Mouse (Mus musculus): ENCODE data around the gene Sesn1.

The Sesn1 gene

GRCm38 (mm10) chr10:41819307-41819706, 9.6 kb downstream of the Sesn1 start:
- in situ Hi-C loops (cut with MboI, MseI) = loop anchor here in 1 of 2 experiments (25.0 kb wide), 1 partner anchor 668 kb away; the partner anchor contains the start of gene Afg1l

GRCm38 (mm10) chr10:41820401-41820800, 10.7 kb downstream of the Sesn1 start:
- in situ Hi-C loops (cut with MboI, MseI) = loop anchor here in 1 of 2 experiments (25.0 kb wide), 1 partner anchor 667 kb away; the partner anchor contains the start of gene Afg1l

GRCm38 (mm10) chr10:41821171-41821570, 11.4 kb downstream of the Sesn1 start:
- in situ Hi-C loops (cut with MboI, MseI) = loop anchor here in 1 of 2 experiments (25.0 kb wide), 1 partner anchor 666 kb away; the partner anchor contains the start of gene Afg1l

- in situ Hi-C loops (cut with MboI, MseI) = loop anchor here in 1 of 2 experiments (25.0 kb wide), 1 partner anchor 665 kb away; the partner anchor contains the start of gene Afg1l
Measured at GRCm38 (mm10) chr10:41822573-41823281, 13.0 kb downstream of the Sesn1 start.

- in situ Hi-C loops (cut with MboI, MseI) = loop anchor here in 1 of 2 experiments (25.0 kb wide), 1 partner anchor 664 kb away; the partner anchor contains the start of gene Afg1l
Measured at GRCm38 (mm10) chr10:41823282-41823675, 13.5 kb downstream of the Sesn1 start.

GRCm38 (mm10) chr10:41823916-41824315, 14.2 kb downstream of the Sesn1 start:
- in situ Hi-C loops (cut with MboI, MseI) = loop anchor here in 1 of 2 experiments (25.0 kb wide), 1 partner anchor 663 kb away; the partner anchor contains the start of gene Afg1l

- in situ Hi-C loops (cut with MboI, MseI) = loop anchor here in 1 of 2 experiments (5.0 kb wide), 1 partner anchor 472 kb away; no protein-coding TSS in a partner anchor
Measured at GRCm38 (mm10) chr10:41825041-41825440, 15.3 kb downstream of the Sesn1 start.

- in situ Hi-C loops (cut with MboI, MseI) = loop anchor here in 1 of 2 experiments (5.0 kb wide), 1 partner anchor 471 kb away; no protein-coding TSS in a partner anchor
Measured at GRCm38 (mm10) chr10:41825996-41826395, 16.3 kb downstream of the Sesn1 start.

- in situ Hi-C loops (cut with MboI, MseI) = loop anchor here in 1 of 2 experiments (5.0 kb wide), 1 partner anchor 471 kb away; no protein-coding TSS in a partner anchor
Measured at GRCm38 (mm10) chr10:41826526-41827116, 16.9 kb downstream of the Sesn1 start.

- in situ Hi-C loops (cut with MboI, MseI) = loop anchor here in 1 of 2 experiments (5.0 kb wide), 1 partner anchor 470 kb away; no protein-coding TSS in a partner anchor
Measured at GRCm38 (mm10) chr10:41827784-41828183, 18.0 kb downstream of the Sesn1 start.

GRCm38 (mm10) chr10:41829191-41829590, 19.5 kb downstream of the Sesn1 start:
- in situ Hi-C loops (cut with MboI, MseI) = loop anchor here in 1 of 2 experiments (5.0 kb wide), 1 partner anchor 468 kb away; no protein-coding TSS in a partner anchor

- in situ Hi-C loops (cut with MboI, MseI) = loop anchor here (5.0 to 10.0 kb wide), 7 partner anchors 42 to 467 kb away; no protein-coding TSS in a partner anchor
Measured at GRCm38 (mm10) chr10:41829980-41830379, 20.2 kb downstream of the Sesn1 start.

- in situ Hi-C loops (cut with MboI, MseI) = loop anchor here (5.0 to 10.0 kb wide), 6 partner anchors 42 to 462 kb away; no protein-coding TSS in a partner anchor
Measured at GRCm38 (mm10) chr10:41830445-41830844, 20.7 kb downstream of the Sesn1 start.

- in situ Hi-C loops (cut with MboI, MseI) = loop anchor here (5.0 to 10.0 kb wide), 6 partner anchors 41 to 461 kb away; no protein-coding TSS in a partner anchor
Measured at GRCm38 (mm10) chr10:41830851-41831522, 21.3 kb downstream of the Sesn1 start.

GRCm38 (mm10) chr10:41832191-41832590, 22.5 kb downstream of the Sesn1 start:
- in situ Hi-C loops (cut with MboI, MseI) = loop anchor here (5.0 to 10.0 kb wide), 6 partner anchors 40 to 460 kb away; no protein-coding TSS in a partner anchor

- in situ Hi-C loops (cut with MboI, MseI) = loop anchor here (5.0 to 10.0 kb wide), 6 partner anchors 38 to 458 kb away; no protein-coding TSS in a partner anchor
Measured at GRCm38 (mm10) chr10:41834131-41834530, 24.4 kb downstream of the Sesn1 start.

- in situ Hi-C loops (cut with MboI, MseI) = loop anchor here in 1 of 2 experiments (10.0 kb wide), 3 partner anchors 86 to 186 kb away; no protein-coding TSS in a partner anchor
Measured at GRCm38 (mm10) chr10:41838911-41839310, 29.2 kb downstream of the Sesn1 start.

- in situ Hi-C loops (cut with MboI, MseI) = no loop called here
Measured at GRCm38 (mm10) chr10:41847737-41848136, 38.0 kb downstream of the Sesn1 start.

- in situ Hi-C loops (cut with MboI, MseI) = no loop called here
Measured at GRCm38 (mm10) chr10:41848721-41849120, 39.0 kb downstream of the Sesn1 start.

- in situ Hi-C loops (cut with MboI, MseI) = loop anchor here in 1 of 2 experiments (10.0 kb wide), 1 partner anchor 1035 kb away; no protein-coding TSS in a partner anchor
Measured at GRCm38 (mm10) chr10:41859820-41860219, 50.1 kb downstream of the Sesn1 start.

GRCm38 (mm10) chr10:41860275-41860688, 50.5 kb downstream of the Sesn1 start:
- in situ Hi-C loops (cut with MboI, MseI) = loop anchor here in 1 of 2 experiments (10.0 kb wide), 1 partner anchor 1035 kb away; no protein-coding TSS in a partner anchor
